Mouse (Mus musculus): ENCODE measurements around the gene Zfp513.

- TF ChIP-seq CTCF (IDR thresholded peaks at IDR 0.05; ENCODE audit: low read depth, low read length) (no peak), POLR2A (IDR thresholded peaks at IDR 0.05; ENCODE audit: extremely low read depth, insufficient read depth, low read length) (peak; percentile 48; the same call in 1 of the 2 replicates)
These were observed 48.0 kb downstream of the Zfp513 start, which contains the start of gene Mpv17 for GRCm38 (mm10) chr5:31154152-31154553.
